Mouse (Mus musculus) adrenal gland, postnatal 25 days (tissue): ENCODE measurements around the gene Apom. TPM values are rescaled to one million over a fixed set of nuclear protein-coding genes. Genes with fewer than 3 reads are reported as not detected.
A peak's percentile ranks its signal among the peaks of the same experiment; 100 is the strongest.

Experiments used
- DNase-seq: peaks from one replicate; pipeline ENCODE4 v3.0.0; 2021; ENCODE audit warnings: mixed read lengths
- total RNA-seq: library from RNA; stranded (reverse); gene quantifications from 2 replicates; pipeline ENCODE4 v1.2.3, GENCODE M21; 2021

Apom gene
- total RNA-seq, 1 experiment from 2014 or later, result not detected

DNA sequence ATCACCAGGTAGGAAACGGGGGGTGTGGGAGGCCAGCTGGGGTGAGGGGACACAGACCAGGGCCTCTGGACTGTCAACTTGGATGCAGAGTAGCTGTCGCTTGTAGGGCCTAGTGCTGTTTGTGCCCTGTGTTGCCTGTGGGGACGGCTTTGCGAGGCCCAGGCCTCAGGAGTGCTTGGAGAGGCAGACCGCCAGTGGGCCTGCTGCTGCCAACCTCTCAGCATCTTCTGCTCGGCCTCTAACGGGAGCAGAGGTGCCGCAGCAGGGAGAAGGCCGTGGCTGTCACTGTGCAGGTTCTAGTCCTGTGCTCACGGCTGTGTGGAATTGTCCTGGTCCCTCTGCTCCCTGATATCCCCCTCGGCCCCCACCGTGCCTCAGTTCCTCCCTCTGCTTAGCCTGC, 35.3 kb downstream of the Apom start:
- no peak for DNase-seq

DNA sequence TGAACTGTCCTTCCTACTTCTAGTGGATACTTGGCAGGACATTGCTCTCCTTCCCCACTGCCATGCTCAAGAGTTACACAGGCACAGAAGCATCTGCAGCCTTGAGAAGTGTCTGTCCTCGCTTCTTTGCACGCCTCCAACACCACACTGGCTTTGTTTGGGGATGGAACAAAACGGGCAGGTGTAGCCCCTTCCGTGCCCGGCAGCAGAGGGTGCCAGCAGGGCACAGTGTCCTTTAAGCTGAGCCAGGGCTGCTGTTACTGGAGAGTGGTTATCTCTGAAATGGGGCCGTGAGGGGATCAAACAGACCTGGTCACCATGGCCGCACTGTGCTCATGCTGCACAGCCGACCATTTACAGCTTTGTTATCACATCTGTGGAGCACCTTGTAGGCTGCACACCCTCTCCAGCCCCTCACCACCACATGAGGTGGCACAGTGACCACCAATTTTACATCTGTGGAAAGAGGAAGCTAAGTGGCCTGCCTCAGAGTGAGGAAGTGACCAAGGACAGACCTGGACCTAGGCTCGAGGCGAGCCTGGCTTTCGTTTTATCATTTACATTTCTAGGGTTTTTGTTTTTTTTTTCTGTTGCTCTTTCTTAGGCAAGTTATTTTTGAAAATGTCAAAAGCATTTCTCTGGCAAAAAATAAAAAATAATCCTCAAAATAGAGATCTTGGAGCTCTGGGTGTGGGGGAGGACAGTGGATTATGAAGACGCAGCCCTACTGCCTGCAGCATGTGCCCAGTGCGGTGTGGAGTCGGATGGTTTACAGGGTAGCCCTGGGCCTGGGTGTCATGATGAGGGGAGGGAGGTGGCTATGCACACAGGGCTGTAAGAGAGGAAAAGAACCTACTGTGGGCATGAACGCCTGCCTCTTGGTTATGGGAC, 37.1 kb downstream of the Apom start:
- no peak for DNase-seq

DNA sequence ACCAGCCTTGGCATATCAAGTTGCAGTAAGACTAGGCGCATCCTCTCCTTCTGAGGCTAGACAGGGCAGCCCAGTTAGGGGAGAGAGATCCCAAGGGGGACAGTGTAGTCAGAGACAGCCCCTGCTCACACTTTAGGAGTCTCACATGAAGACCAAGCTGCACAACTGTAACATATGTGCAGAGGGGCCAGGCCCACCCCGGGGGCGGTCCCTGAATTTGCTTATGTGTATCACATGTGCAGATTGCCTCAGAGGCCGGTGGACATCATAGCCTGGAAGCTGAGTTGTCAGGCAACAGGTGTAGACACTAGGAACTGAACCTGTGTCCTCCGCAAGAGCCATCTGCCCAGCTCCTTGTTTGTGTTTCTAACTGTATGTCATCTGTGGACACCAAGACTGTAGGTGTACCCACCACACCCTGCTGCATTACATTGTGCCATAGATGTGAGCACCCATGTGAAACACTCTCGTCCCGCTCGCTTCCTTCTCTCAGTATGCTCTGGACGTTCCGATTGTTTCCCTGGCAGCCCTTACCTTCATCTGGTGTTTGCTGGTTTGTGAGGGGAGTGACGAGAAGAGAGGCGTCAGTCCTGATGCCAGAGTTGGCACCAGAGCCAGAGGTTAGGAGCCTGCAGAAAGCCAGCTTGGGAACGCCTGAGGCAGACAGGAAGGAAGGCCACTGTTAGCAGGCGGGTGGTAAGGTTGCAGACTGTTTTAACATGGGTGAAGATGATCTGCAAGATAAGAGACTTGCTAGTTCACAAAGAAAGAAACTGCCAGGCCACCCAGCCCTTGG, 39.2 kb downstream of the Apom start:
- DNase-seq, result no peak

DNA sequence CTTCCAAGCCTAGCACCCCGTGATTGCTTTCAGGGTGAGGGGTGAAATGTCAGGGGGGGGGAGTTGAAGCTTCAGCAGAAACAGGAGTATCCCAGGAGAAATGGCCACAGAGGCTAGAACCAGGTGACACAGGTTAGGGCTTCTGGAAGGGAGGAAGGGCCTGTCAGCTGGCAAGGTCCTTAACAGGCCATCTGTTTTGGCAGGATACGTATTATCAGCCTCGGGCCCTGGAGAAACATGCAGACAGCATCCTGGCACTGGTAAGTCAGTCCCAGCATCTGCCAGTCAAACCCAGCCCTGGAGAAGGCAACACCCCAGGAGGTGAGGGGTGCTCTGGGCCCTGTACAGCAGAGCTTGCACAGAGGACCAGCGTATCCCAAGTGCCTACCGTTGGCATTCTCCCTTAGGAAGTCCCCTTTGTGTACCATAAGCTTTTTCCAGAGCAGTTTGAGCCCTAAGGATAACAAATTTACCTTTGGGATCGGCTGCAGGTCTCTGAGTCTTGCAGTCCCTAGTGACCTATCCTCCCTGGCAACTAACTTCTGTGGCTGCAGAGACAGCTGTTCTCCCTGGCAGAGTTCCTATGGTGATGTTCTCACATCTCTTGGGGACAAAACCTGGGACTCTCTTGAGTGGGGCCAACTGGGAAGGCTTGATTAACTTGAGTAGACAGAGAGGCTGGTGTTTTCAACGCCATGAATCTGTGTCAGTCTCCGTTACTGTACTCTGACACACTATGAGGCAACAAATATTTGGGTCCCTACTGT, 41.5 kb downstream of the Apom start:
- peak; percentile 23 for DNase-seq

DNA sequence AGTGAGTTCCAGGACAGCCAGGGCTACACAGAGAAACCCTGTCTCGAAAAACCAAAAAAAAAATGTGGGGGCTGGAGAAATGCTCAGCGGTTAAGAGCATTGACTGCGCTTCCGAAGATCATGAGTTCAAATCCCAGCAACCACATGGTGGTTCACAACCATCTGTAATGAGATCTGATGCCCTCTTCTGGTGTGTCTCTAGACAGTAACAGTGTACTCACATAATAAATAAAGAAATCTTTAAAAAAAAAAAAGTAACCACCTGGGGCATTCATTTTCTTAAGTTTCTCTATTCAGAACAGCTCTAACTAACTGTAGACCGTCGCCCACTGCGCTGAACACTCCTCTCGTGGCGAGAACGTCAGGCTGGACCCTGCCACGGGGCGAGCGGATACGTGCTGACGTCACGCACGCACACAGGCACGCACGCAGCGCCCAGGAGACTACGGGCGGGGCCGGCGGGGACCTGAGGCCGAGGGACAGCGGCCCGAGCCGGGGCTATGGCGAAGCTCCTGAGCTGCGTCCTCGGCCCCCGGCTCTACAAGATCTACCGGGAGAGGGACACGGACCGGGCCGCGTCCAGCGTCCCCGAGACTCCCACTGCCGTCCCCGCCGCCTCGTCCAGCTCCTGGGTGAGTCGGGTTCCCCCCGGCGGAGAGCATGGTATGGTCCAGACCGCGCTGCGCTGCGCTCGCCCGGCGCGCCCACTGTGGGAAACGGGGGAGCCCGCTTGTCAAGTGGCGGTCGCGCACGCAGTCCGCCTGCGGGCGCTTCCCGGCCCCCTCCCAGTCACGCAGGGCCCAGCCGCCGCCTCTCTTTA, 42.8 kb downstream of the Apom start, which contains the start of gene Abhd16a:
Abhd16a (plus strand) TSS at position 439 of the 820 bp plus-strand sequence.
- DNase-seq, result peak; percentile 93

DNA sequence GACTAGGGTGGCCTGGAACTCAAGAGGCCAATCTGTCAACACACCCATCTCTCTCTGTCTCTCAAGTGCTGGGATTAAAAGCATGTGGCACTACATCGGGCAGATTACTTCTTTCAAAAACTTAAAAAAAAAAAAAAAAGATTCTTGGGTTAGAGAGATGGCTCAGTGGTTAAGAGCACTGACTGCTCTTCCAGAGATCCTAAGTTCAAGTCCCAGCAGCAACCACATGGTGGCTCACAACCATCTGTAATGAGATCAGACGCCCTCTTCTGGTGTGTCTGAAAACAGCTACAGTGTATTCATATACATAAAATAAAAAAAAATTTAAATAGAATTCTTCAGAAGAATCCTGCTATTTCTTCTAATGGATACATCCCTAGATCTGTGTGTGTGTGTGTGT, 43.7 kb downstream of the Apom start:
- DNase-seq, result no peak

DNA sequence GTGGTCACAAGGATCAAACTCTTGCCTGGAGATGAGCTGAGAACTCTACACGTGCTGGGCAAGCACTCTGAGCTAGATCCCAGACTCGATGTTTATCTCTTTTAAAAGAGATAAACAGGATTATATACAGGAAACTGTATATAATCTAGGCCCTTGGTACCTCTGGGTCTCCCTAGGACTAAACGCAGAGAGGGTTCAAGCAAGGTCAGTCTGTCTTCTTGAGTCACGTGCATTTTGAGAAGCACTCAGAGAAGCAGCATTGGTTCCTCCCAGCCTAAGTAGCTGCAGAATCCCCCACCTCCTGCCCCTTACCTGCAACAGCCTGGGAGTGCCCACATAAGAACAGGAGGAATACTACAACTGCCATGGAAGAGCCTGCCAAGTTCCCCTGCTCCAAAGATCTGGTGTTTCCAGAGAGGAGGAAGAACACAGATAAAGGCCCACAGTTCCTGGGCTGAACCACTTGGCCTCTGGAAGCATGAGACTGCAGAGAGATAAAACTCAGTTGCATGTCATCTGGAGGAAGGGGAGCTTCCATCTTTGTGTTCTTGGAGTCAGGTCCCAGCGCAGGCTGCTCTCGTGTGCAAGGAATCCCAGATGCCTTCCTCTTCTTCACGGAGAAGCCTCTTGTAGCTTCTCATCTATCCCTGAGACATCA, 46.5 kb downstream of the Apom start, which contains the start of gene Ly6g6f:
Ly6g6f (minus strand) TSS at position 403 of the 658 bp plus-strand sequence.
- DNase-seq, result no peak

DNA sequence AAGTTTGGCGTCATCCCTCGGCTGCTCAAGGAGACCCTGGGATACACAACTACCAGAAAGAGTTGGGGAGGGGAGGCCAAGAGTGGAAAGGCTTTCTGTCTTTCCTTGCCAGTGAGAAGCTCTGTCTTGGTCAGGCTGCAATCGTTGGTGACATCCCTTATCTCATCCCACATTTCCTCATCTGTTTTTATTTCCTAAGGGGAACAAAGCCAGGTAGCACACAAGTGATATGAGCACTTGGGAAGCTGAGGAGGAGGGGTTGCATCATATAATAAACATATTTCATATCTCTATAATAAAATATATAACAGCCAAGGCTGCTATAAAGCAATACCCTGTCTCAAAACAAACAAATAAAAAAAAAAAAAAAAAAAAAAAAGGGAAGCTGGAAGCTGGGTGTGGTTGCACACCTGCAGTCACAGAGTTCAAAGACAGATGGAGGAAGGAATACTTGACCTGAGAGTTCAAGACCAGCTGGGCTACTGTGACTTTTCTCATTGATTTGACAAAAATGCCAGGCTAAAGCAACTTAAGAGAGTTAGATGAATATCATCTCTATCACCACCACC, 47.8 kb downstream of the Apom start:
- no peak for DNase-seq

DNA sequence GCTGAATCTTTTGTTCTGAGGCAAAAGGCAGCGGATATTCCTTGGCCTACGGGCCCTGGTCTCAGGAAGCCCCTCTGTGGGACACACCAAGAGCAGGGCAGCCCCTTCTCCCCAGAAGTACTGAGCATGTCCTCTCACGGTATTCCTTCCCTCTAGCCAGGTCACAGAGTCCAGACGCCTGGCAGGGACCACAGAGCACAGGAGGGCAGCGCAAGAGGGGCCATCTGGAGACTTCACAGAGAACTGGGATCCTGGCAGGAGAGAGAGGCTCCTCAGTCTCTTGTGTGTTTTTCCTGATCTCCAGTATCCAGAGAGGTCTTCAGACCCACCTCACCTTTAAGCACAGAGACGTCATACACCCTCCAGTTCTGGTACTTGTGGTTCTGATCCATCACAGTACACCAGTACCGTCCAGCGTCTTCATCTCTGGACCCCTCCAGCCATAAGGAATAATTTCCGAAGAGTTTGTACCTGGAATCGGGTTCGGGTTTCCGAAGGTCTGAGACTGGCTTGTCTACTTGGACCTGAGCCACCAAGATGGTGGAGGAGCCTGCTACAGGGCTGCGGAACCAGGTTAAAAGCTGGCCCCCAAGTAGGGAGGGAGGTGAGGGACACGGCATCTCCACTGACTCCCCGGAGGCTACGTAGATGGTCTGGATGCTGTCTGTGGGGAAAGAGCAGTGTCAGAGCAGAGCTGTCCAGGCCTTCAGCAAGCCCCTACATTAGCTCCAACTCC, 48.8 kb downstream of the Apom start:
- DNase-seq, result no peak

DNA sequence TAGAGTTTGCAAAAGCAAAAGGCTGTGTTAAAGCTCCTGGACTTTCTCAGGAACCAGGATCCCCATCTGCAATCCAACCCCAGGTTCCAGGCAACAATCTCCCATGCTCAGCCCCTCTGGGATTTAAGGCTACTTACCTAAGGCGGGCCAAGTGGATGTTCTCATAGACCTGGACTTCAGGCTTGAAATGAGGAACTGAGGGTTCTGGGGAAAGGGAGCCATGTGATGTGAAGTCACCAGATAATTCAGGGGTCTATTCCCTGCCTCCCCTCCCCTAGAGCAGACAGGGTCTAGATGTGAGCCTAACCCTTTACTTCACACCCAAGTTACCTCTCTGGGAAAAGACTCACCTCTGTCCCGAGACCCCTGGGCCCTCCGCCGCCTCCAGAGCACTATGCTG, 51.1 kb downstream of the Apom start:
- DNase-seq, result no peak

DNA sequence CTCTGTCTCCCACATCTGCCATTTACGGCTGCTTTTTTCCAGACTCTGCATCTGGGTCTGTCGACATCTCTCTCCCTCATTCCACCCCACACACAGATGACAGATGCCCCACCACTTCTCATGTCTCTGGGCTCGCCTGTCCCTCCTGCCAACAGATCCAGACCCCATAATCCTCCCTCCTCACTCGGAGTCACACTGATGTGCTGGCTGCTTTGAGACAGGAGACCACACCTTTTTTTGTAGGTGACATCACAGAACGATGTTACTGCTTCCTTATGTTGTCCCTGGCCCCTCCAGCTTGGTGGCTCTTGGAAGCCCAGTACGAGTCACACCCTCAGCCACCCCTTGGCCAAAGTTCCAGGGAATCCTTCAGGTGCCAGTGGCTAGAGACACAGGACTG, 51.6 kb downstream of the Apom start:
- no peak for DNase-seq

DNA sequence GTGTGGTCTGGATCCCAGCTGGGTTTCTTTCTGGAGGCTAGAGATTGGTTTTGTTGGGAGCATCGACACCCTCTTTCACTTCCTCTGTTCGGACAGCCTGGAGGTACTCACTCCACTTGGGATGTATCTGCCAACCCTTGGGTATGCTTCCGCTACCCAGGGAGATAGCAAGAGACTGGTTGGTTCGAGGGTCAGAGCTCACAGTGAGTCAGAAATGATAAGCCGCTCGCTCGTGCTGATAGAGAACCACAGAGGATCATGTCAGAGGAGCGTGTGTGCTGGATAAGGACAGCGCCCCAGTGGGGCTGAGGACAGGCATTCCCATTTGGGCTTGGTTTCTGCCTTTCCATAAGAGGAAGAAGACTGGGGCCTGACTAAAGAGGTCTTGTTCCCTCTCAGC, 52.1 kb downstream of the Apom start:
- no peak for DNase-seq

Other genes starting within 250 kb of the Apom start
- gene C2, start 233.8 kb downstream of the Apom start, total RNA-seq, result 71.7 and 86.4 TPM in 2 replicates
- gene Ehmt2, start 233.6 kb downstream of the Apom start, total RNA-seq, result 158 and 186 TPM in 2 replicates
- 1.7 and 2.4 TPM in 2 replicates for gene Slc44a4, start 217.6 kb downstream of the Apom start, total RNA-seq
- gene Neu1, start 200.8 kb downstream of the Apom start, total RNA-seq, result 26.1 and 27.6 TPM in 2 replicates
- gene Hspa1b, start 172.8 kb downstream of the Apom start, total RNA-seq, result 29.0 and 79.3 TPM in 2 replicates
- not detected in 2 replicates for gene Gm20481, start 162.1 kb downstream of the Apom start, total RNA-seq
- 18.9 and 33.6 TPM in 2 replicates for gene Hspa1a, start 159.9 kb downstream of the Apom start, total RNA-seq
- 0.27 TPM in 1 of 2 replicates, not detected in the other for gene Hspa1l, start 159.3 kb downstream of the Apom start, total RNA-seq
- gene Lsm2, start 150.2 kb downstream of the Apom start, total RNA-seq, result 39.6 and 51.2 TPM in 2 replicates
- 62.4 and 64.8 TPM in 2 replicates for gene Vars, start 131.1 kb downstream of the Apom start, total RNA-seq
- gene Vwa7, start 115.5 kb downstream of the Apom start, total RNA-seq, result 0.57 and 0.97 TPM in 2 replicates
- 0.61 TPM in 1 of 2 replicates, not detected in the other for gene Sapcd1, start 104.0 kb downstream of the Apom start, total RNA-seq
- 1.3 and 1.6 TPM in 2 replicates for gene Msh5, start 85.3 kb downstream of the Apom start, total RNA-seq
- 79.7 and 90.5 TPM in 2 replicates for gene Clic1, start 82.1 kb downstream of the Apom start, total RNA-seq
- 14.2 and 17.8 TPM in 2 replicates for gene Ddah2, start 73.0 kb downstream of the Apom start, total RNA-seq
- gene Ly6g6c, start 66.7 kb downstream of the Apom start, total RNA-seq, result not detected in 2 replicates
- 0.24 TPM in 1 of 2 replicates, not detected in the other for gene Mpig6b, start 65.9 kb downstream of the Apom start, total RNA-seq
- gene Ly6g6e, start 55.1 kb downstream of the Apom start, total RNA-seq, result not detected in 2 replicates
- gene Ly6g6d, start 54.0 kb downstream of the Apom start, total RNA-seq, result 1.5 and 2.0 TPM in 2 replicates
- not detected in 2 replicates for gene Ly6g6f, start 46.4 kb downstream of the Apom start, total RNA-seq
- 67.1 and 84.9 TPM in 2 replicates for gene Abhd16a, start 42.8 kb downstream of the Apom start, total RNA-seq
- gene Ly6g5c, start 23.8 kb downstream of the Apom start, total RNA-seq, result not detected in 2 replicates
- gene Ly6g5b, start 16.6 kb downstream of the Apom start, total RNA-seq, result 0.30 and 0.81 TPM in 2 replicates
- gene Gpank1, start 10.6 kb downstream of the Apom start, total RNA-seq, result 19.0 and 19.4 TPM in 2 replicates
- gene Csnk2b, start 10.0 kb downstream of the Apom start, total RNA-seq, result 201 and 272 TPM in 2 replicates
- gene D17H6S53E, start 5.7 kb downstream of the Apom start, total RNA-seq, result 23.0 and 29.7 TPM in 2 replicates
- gene Bag6, start 3.1 kb upstream of the Apom start, total RNA-seq, result 403 and 461 TPM in 2 replicates
- 268 and 310 TPM in 2 replicates for gene Prrc2a, start 32.8 kb upstream of the Apom start, total RNA-seq
- gene Aif1, start 44.0 kb upstream of the Apom start, total RNA-seq, result 2.3 and 3.0 TPM in 2 replicates
- 5.2 TPM in 1 of 2 replicates, not detected in the other for gene Lst1, start 56.4 kb upstream of the Apom start, total RNA-seq
- 2.8 and 8.5 TPM in 2 replicates for gene Ltb, start 62.4 kb upstream of the Apom start, total RNA-seq
- 0.58 and 0.76 TPM in 2 replicates for gene Tnf, start 70.0 kb upstream of the Apom start, total RNA-seq
- 0.30 TPM in 1 of 2 replicates, not detected in the other for gene Lta, start 73.3 kb upstream of the Apom start, total RNA-seq
- not detected in 2 replicates for gene Gm16181, start 88.8 kb upstream of the Apom start, total RNA-seq
- gene Atp6v1g2, start 101.6 kb upstream of the Apom start, total RNA-seq, result 8.0 and 8.4 TPM in 2 replicates
- gene Nfkbil1, start 103.7 kb upstream of the Apom start, total RNA-seq, result 18.3 and 24.1 TPM in 2 replicates
- gene Ddx39b, start 109.7 kb upstream of the Apom start, total RNA-seq, result 237 and 249 TPM in 2 replicates
- 86.1 and 109 TPM in 2 replicates for gene H2-D1, start 130.7 kb upstream of the Apom start, total RNA-seq
- gene H2-Q1, start 188.4 kb upstream of the Apom start, total RNA-seq, result 0.90 and 2.0 TPM in 2 replicates
- 1.1 TPM in 1 of 2 replicates, not detected in the other for gene H2-Q2, start 210.2 kb upstream of the Apom start, total RNA-seq
- gene H2-Q4, start 247.6 kb upstream of the Apom start, total RNA-seq, result 16.5 and 20.9 TPM in 2 replicates